Mouse (Mus musculus): ENCODE measurements at regions not wholly inside any gene's neighbourhood (a gene's known extent, or its start where the extent isn't known, plus 50 kb on each side); places are given as distances from the start of the nearest gene placed in this dataset.

DNA sequence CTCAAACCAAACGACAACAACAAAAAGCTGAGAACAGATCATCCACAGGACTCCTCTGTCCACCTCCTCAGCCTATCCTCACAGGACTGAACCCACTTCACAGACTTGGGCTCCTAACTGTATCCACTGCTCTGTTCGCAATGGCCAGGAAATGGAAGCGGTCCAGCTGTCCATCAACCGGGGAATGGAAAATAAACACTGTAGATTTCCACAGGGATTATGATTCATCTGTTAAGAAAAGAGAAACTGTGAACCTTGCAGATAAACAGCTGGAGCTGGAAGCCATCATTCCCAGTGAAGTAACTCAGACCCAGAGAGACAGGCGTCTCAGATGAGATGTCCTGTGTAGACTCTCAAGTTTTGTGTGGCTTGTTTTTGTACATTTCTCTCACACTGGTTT lies 340.4 kb upstream of the Trpc7 start:
- DNase-seq (ENCODE audit: low spot score) (no peak), ATAC-seq (ENCODE audit: low FRiP score) (no peak)
- Histone ChIP-seq H3K4me2 (replicated peaks) (no peak overlapping the region), H3K4me3 (replicated peaks; ENCODE audit: low read length) (no peak overlapping the region), H3K9ac (no peak overlapping the region), H3K27me3 (ENCODE audit: control insufficient read depth, insufficient read depth, low read length) (no peaks in the 10 kb centered on the region), H3K27ac (no peak overlapping the region), H3K36me3 (replicated peaks; ENCODE audit: control insufficient read depth, insufficient read depth) (no peaks in the 10 kb centered on the region), H3K9me3 (ENCODE audit: control insufficient read depth, low read length) (no peaks in the 10 kb centered on the region), H3K4me1 (replicated peaks; ENCODE audit: control insufficient read depth, insufficient read depth, low read length) (0 out of 2 replicates have a peak, but pooled peaks cover 9% of the 10 kb centered on the region)
- 84% methylated on average over 5 of the region's 5 CpGs for WGBS

- Histone ChIP-seq H3K4me3 (replicated peaks; ENCODE audit: low read length) (no peak overlapping the region), H3K36me3 (replicated peaks; ENCODE audit: control insufficient read depth, insufficient read depth) (no peaks in the 10 kb centered on the region), H3K9ac (no peak overlapping the region), H3K4me2 (replicated peaks) (no peak overlapping the region), H3K9me3 (ENCODE audit: control insufficient read depth, low read length) (no peaks in the 10 kb centered on the region), H3K27ac (no peak overlapping the region), H3K4me1 (replicated peaks; ENCODE audit: control insufficient read depth, insufficient read depth, low read length) (0 out of 2 replicates have a peak, but pooled peaks cover 9% of the 10 kb centered on the region), H3K27me3 (ENCODE audit: control insufficient read depth, insufficient read depth, low read length) (no peaks in the 10 kb centered on the region)
- 96% methylated on average over 5 of the region's 5 CpGs for whole genome bisulfite sequencing
- no peak for DNase-seq (ENCODE audit: low spot score)
- ATAC-seq (ENCODE audit: low FRiP score), result no peak
Observed at GRCm38 (mm10) chr13:57232906-57233305, 337.1 kb upstream of the Trpc7 start.

GRCm38 (mm10) chr13:57231666-57232065 lies 335.9 kb upstream of the Trpc7 start:
- ATAC-seq (ENCODE audit: low FRiP score), result no peak
- WGBS, result 78% methylated on average over 3 of the region's 3 CpGs
- no peaks in the 10 kb centered on the region for H3K27me3 ChIP-seq (ENCODE audit: control insufficient read depth, insufficient read depth, low read length)

DNA sequence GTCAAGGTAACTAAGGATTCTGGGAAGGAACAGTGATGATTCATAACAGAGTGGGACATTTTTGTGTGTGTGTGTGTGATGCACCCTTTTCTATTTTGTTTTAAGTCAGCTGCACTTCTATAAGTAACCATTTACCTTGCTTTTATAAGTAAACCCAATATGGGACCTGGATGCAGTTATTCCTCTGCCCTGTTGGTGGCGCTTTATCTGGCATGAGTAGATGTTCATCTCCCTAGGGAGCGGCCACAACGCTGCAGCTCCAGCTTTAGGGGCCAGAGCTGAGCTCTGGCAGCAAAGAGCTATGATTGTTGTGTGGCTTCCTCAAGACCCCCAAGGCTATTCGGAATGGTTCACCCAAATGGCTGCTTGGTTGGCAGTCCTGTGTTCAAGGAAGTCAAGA lies 334.5 kb upstream of the Trpc7 start:
- no peak overlapping the region for H3K4me2 ChIP-seq (replicated peaks)
- DNase-seq (ENCODE audit: low spot score) (no peak), ATAC-seq (ENCODE audit: low FRiP score) (no peak)
- H3K36me3 ChIP-seq (replicated peaks; ENCODE audit: control insufficient read depth, insufficient read depth), result no peaks in the 10 kb centered on the region
- H3K27me3 ChIP-seq (ENCODE audit: control insufficient read depth, insufficient read depth, low read length), result no peaks in the 10 kb centered on the region
- no peak overlapping the region for H3K27ac ChIP-seq
- no peak overlapping the region for H3K9ac ChIP-seq
- no peaks in the 10 kb centered on the region for H3K4me1 ChIP-seq (replicated peaks; ENCODE audit: control insufficient read depth, insufficient read depth, low read length)
- 67% methylated on average over 4 of the region's 4 CpGs for WGBS
- no peaks in the 10 kb centered on the region for H3K9me3 ChIP-seq (ENCODE audit: control insufficient read depth, low read length)
- H3K4me3 ChIP-seq (replicated peaks; ENCODE audit: low read length), result no peak overlapping the region

More at GRCm38 (mm10) chr13:57231666-57232065, 335.9 kb upstream of the Trpc7 start:
- Histone ChIP-seq H3K36me3 (replicated peaks; ENCODE audit: control insufficient read depth, insufficient read depth) (no peaks in the 10 kb centered on the region), H3K4me2 (replicated peaks) (no peak overlapping the region), H3K27ac (no peak overlapping the region), H3K9me3 (ENCODE audit: control insufficient read depth, low read length) (no peaks in the 10 kb centered on the region), H3K4me3 (replicated peaks; ENCODE audit: low read length) (no peak overlapping the region), H3K9ac (no peak overlapping the region), H3K4me1 (replicated peaks; ENCODE audit: control insufficient read depth, insufficient read depth, low read length) (0 out of 2 replicates have a peak, but pooled peaks cover under 1% of the 10 kb centered on the region)
- no peak for DNase-seq (ENCODE audit: low spot score)

DNA sequence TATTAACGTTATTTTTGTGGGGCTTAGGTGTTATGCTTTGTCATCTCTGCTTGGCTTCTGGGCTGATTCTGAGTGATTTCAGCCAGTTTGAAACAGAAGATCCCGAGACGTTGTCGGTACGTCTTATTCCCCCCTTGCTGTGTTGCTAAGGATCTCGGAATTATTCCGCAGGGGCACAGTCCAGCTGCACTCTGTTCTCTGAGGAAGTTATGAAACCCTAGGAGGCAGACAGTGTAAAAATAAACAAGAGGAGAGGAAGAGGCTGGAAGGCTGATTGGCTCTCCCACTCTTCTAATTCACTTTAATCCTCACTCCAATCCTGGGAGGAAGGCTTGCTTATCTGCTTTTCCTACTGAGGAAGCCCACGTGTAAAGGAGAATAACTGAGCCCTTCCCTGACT lies 325.3 kb upstream of the Trpc7 start:
- H3K4me2 ChIP-seq (replicated peaks), result no peak overlapping the region
- no peak overlapping the region for H3K4me3 ChIP-seq (replicated peaks; ENCODE audit: low read length)
- H3K9me3 ChIP-seq (ENCODE audit: control insufficient read depth, low read length), result no peaks in the 10 kb centered on the region
- WGBS, result 60% methylated on average over 8 of the region's 8 CpGs
- ATAC-seq (ENCODE audit: low FRiP score) (no peak), DNase-seq (ENCODE audit: low spot score) (no peak)
- H3K27me3 ChIP-seq (ENCODE audit: control insufficient read depth, insufficient read depth, low read length), result no peaks in the 10 kb centered on the region
- H3K4me1 ChIP-seq (replicated peaks; ENCODE audit: control insufficient read depth, insufficient read depth, low read length), result peaks cover 3% of the 10 kb centered on the region; the same call in 1 of the 2 replicates
- no peaks in the 10 kb centered on the region for H3K36me3 ChIP-seq (replicated peaks; ENCODE audit: control insufficient read depth, insufficient read depth)
- no peak overlapping the region for H3K9ac ChIP-seq
- no peak overlapping the region for H3K27ac ChIP-seq

DNA sequence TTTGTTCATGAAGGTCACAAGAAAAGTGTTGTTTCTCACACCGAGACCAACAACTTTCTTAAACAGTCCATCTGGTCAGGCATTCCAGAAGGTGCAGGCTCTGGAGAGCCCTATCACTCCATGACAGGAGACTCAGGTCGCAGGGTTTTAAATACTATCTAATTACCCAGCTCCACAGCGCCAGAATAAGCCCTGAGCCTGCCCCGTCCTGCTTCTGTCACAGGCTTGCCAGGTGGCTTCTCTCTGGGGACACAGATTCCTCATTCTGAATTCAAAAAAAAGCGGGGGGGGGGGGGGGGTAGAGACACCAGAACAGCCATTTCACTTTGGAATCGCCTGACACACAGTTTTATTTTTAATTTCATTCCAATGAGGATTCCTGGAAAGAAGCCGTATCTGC lies 320.4 kb upstream of the Trpc7 start:
- Histone ChIP-seq H3K4me1 (replicated peaks; ENCODE audit: control insufficient read depth, insufficient read depth, low read length) (peaks cover 9% of the 10 kb centered on the region; the same call in 1 of the 2 replicates), H3K9ac (no peak overlapping the region), H3K27me3 (ENCODE audit: control insufficient read depth, insufficient read depth, low read length) (no peaks in the 10 kb centered on the region), H3K4me2 (replicated peaks) (no peak overlapping the region), H3K4me3 (replicated peaks; ENCODE audit: low read length) (no peak overlapping the region), H3K27ac (no peak overlapping the region), H3K9me3 (ENCODE audit: control insufficient read depth, low read length) (no peaks in the 10 kb centered on the region), H3K36me3 (replicated peaks; ENCODE audit: control insufficient read depth, insufficient read depth) (no peaks in the 10 kb centered on the region)
- DNase-seq (ENCODE audit: low spot score) (no peak), ATAC-seq (ENCODE audit: low FRiP score) (no peak)
- WGBS, result 14% methylated on average over 7 of the region's 7 CpGs

DNA sequence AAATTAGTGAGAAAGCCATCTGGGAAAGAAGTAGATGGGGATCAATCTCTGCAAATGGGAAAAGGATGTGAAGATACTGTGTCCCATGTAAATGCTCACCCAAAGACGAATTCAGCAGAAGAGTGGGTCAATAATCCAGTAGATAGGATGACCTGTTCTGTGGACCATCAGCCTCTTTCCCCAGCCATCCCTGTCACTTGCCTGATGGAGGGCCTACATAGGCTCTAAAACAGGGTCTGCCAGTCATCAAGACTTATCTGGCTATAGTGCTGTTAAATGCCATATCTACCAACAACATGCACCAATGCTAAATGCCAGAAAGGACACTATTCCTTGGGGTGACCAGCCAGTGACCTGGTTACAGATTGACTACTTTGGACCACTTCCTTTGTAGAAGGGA lies 316.5 kb upstream of the Trpc7 start:
- DNase-seq (ENCODE audit: low spot score) (no peak), ATAC-seq (ENCODE audit: low FRiP score) (no peak)
- peaks cover 9% of the 10 kb centered on the region; the same call in 1 of the 2 replicates for H3K4me1 ChIP-seq (replicated peaks; ENCODE audit: control insufficient read depth, insufficient read depth, low read length)
- WGBS, result 58% methylated on average over 1 of the region's 1 CpGs
- no peak overlapping the region for H3K27ac ChIP-seq
- H3K4me2 ChIP-seq (replicated peaks), result no peak overlapping the region
- no peaks in the 10 kb centered on the region for H3K27me3 ChIP-seq (ENCODE audit: control insufficient read depth, insufficient read depth, low read length)
- H3K9me3 ChIP-seq (ENCODE audit: control insufficient read depth, low read length), result no peaks in the 10 kb centered on the region
- no peak overlapping the region for H3K4me3 ChIP-seq (replicated peaks; ENCODE audit: low read length)
- H3K36me3 ChIP-seq (replicated peaks; ENCODE audit: control insufficient read depth, insufficient read depth), result no peaks in the 10 kb centered on the region
- H3K9ac ChIP-seq, result no peak overlapping the region

GRCm38 (mm10) chr13:57191195-57191594 lies 295.4 kb upstream of the Trpc7 start:
- H3K4me3 ChIP-seq (replicated peaks; ENCODE audit: low read length), result no peak overlapping the region
- WGBS, result 53% methylated on average over 3 of the region's 3 CpGs
- no peak overlapping the region for H3K9ac ChIP-seq
- no peak overlapping the region for H3K4me2 ChIP-seq (replicated peaks)
- no peaks in the 10 kb centered on the region for H3K4me1 ChIP-seq (replicated peaks; ENCODE audit: control insufficient read depth, insufficient read depth, low read length)
- no peak for ATAC-seq (ENCODE audit: low FRiP score)
- no peaks in the 10 kb centered on the region for H3K36me3 ChIP-seq (replicated peaks; ENCODE audit: control insufficient read depth, insufficient read depth)
- no peak overlapping the region for H3K27ac ChIP-seq
- H3K9me3 ChIP-seq (ENCODE audit: control insufficient read depth, low read length), result no peaks in the 10 kb centered on the region
- DNase-seq (ENCODE audit: low spot score), result no peak
- no peaks in the 10 kb centered on the region for H3K27me3 ChIP-seq (ENCODE audit: control insufficient read depth, insufficient read depth, low read length)

GRCm38 (mm10) chr13:57189246-57189645 lies 293.5 kb upstream of the Trpc7 start:
- no peak overlapping the region for H3K27ac ChIP-seq
- no peak overlapping the region for H3K9ac ChIP-seq
- H3K4me1 ChIP-seq (replicated peaks; ENCODE audit: control insufficient read depth, insufficient read depth, low read length), result no peaks in the 10 kb centered on the region
- H3K9me3 ChIP-seq (ENCODE audit: control insufficient read depth, low read length), result no peaks in the 10 kb centered on the region
- WGBS, result 17% methylated on average over 3 of the region's 3 CpGs
- no peaks in the 10 kb centered on the region for H3K27me3 ChIP-seq (ENCODE audit: control insufficient read depth, insufficient read depth, low read length)
- DNase-seq (ENCODE audit: low spot score), result no peak
- H3K36me3 ChIP-seq (replicated peaks; ENCODE audit: control insufficient read depth, insufficient read depth), result no peaks in the 10 kb centered on the region
- ATAC-seq (ENCODE audit: low FRiP score), result no peak
- H3K4me3 ChIP-seq (replicated peaks; ENCODE audit: low read length), result no peak overlapping the region
- no peak overlapping the region for H3K4me2 ChIP-seq (replicated peaks)

DNA sequence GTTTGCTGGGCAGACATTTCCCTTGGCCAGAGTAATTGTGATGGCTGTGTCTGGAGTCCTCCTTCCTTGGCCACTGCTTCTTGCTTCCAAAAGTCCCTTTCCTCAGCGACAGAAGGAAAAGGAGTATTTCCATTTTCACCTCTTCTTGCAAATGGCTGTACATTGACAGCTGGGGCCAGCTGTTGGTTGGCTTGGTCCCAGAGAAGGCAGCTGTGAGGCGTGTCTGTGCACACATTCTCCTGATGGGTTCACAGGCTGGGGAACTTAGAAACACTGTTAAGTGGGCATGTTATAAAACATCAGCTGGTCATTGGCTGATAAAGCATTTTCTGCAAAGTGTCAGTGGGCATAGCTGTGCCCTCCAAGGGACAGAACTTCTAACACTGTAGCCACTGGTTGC lies 290.4 kb upstream of the Trpc7 start:
- no peak overlapping the region for H3K27ac ChIP-seq
- no peaks in the 10 kb centered on the region for H3K36me3 ChIP-seq (replicated peaks; ENCODE audit: control insufficient read depth, insufficient read depth)
- no peak for ATAC-seq (ENCODE audit: low FRiP score)
- WGBS, result 85% methylated on average over 2 of the region's 2 CpGs
- no peak for DNase-seq (ENCODE audit: low spot score)
- H3K4me1 ChIP-seq (replicated peaks; ENCODE audit: control insufficient read depth, insufficient read depth, low read length), result no peaks in the 10 kb centered on the region
- no peaks in the 10 kb centered on the region for H3K27me3 ChIP-seq (ENCODE audit: control insufficient read depth, insufficient read depth, low read length)
- no peak overlapping the region for H3K9ac ChIP-seq
- no peak overlapping the region for H3K4me3 ChIP-seq (replicated peaks; ENCODE audit: low read length)
- H3K9me3 ChIP-seq (ENCODE audit: control insufficient read depth, low read length), result no peaks in the 10 kb centered on the region
- no peak overlapping the region for H3K4me2 ChIP-seq (replicated peaks)
